Mouse (Mus musculus): Measurements from ENCODE around the gene Gm10521. TPM values are rescaled to one million over a fixed set of nuclear protein-coding genes. Genes with fewer than 3 reads are reported as not detected.
"Not testable (repeated sequence)": the region's sequence is repeated elsewhere in the genome, so short reads cannot be mapped to it uniquely, and the experiment has no call there.

The Gm10521 gene
- total RNA-seq (2021): under 1 TPM in 1 of 2 experiments, not detected in 1; 0.20 TPM
- long read RNA-seq, experiment 1: 0 reads
- long read RNA-seq, experiment 2: 0 reads

DNA sequence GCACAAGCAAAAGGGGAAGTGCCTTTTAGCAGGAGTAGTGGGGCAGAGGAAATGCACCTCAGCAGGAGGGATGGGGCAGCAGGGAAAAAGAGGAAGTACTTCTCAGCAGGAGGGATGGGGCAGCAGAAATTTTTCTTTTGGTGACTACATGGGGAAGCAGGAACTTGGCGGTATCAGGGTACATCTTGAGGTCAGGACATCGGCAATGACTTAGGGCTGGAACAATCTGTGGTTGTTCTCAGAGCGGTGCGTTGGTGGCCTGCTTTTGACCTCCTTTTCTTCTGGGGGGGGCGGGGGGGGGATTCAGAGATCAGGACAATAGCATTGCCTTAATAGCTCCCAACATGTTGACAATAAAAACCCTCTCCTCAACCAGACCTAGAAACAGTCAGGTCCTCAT, at the start of gene Gm10521:
Gm10521 (plus strand) TSS at position 301 of the 400 bp plus-strand sequence.
- DNase-seq: not testable (repeated sequence)

DNA sequence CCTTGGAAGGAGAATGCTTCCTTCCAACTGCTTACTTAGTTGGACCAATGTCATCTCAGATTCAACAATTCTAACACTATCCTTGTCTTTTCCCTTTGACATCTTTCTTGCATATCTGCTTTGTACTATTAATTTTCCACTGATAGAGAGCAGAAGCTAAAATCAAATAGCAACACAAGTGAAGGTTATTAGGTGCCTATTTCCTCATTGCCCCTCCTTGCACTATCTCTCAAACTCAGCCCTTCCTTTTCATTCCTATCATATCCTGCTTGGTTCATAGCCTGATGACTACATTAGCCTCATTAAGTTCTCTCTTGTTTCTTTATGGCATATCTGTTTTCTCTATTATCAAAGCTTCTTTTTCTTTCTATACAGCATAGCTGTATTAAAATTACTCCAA, 47.3 kb upstream of the Gm10521 start:
- no peak for DNase-seq

DNA sequence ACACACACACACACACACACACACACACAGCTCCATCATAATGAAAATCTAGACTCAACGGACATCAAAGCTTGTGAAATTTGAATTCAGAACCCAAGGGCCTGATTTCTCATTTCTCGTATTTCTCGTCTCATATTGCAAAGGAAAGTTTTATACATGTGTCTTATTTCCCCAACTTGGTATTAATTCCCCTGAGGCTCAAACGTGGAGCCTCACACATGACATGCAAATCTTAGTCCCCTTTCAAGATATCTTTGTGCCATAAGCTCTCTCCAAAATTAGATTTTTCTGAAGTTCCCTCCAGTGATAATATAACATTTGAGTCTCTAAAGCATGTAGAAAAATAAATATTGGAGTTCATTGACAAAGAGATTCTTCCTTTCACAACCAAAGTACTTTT, 46.7 kb upstream of the Gm10521 start:
- DNase-seq: no peak

DNA sequence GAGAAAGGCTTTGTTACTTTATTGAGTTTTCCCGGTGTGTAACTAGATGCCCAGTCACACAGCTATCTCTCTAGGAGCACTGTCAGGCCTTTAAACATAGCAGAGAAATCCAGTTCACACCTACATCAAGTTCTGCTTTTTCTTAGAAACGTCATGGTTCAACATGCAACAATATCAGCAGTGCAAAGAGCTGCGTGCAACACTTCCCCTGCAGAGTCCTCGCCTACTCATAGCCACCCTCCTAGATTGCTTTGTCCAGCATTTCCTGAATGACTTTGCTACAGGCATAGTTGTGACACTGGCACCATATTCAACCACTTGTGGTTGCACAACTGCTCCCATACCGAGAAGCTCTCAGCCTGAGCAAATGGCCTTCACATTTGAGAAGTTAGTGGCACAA, 46.0 kb upstream of the Gm10521 start:
- DNase-seq: no peak

DNA sequence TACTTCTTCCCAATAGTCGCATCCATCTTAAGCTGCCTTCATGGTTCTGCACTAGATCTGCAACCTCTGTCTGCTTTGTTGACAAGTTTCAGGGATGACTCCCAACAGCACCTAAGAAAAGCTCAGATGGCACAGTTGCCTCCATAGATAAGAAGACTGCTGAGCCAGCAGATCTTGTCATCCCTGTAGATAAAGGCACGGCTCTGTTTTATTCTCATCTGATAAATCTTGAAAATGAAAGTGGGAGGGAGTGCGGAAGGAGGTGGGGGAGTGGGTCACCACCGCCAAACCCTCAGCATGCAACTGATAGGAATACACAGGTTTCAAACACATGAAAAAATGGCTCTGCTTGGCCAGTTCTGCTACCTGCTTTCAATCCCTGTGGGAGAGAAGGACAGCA, 30.0 kb upstream of the Gm10521 start:
- no peak for DNase-seq

DNA sequence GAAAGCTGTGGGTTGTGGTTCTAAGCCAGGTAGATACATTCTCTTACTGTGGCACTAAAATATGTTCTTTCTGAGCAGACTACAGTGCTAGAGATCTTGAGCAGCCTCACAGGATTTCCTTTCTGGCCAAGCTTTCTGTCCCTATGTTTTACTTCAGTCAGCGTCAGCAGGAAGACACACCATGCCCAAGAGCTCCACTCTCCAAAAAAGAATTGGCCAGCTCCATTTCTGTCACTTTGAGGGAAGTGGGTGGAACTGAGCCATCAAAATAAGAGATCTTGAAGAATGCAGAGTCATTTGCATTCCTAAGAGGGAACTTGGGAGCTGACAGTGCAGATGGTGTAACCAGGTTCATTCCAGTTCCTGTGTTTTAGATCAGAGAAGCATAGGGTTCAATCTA, 8.5 kb upstream of the Gm10521 start:
- no peak for DNase-seq

DNA sequence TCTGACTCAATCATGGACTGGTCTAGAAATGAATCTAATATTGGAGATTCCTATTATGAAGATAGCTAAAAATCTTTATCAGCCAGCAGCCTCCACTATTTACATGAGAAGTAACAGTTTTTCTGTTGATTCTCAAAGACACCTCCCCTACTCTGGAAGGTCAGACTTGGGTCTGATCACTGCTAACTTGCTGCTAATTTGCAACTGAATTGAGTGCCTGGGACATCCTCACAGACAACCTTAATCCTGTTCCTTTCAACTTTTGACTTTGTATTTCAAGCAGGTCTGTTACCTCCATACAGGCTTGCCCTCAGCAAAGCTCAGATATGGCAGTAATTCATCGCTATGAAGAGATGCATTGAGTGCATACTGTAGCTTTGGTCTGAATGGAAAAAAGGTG, 8.5 kb downstream of the Gm10521 start:
- DNase-seq: no peak

DNA sequence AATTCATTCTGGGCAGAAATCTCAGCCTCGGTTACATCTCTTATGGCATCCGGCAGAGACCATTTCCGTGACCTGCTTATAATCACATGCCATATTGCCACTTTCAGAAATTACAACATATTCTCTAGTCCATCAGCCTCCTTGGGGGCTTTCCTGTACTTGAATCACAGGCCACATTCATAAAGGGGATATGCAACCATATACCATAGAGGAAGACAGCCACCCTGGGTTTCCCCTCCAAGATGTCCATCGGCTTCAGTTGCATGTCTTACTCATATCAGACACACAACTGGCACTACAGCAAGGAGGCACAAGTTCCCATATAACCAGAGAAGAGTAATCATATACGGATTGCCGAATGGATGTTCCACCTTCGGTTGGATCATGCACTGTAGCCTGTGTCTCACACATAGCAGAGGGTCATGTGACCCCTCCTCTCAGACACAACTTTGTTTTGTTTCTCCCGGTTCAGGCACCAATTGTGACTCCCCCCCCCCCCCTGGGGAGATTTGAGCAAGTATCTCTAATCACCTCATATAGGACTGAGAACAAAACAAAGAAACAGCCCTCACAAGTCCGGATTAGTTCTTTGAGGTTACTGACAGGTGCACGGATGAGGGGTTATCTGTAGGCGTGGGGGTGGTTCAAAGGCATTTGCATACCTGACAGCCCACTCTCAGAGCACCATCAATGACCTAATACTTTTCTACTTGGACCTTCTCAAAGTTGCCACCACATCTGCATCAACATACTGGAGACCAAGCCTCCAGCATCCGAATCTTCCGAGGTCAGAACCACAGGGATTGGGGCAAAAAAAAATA, 20.4 kb downstream of the Gm10521 start:
- DNase-seq: no peak

DNA sequence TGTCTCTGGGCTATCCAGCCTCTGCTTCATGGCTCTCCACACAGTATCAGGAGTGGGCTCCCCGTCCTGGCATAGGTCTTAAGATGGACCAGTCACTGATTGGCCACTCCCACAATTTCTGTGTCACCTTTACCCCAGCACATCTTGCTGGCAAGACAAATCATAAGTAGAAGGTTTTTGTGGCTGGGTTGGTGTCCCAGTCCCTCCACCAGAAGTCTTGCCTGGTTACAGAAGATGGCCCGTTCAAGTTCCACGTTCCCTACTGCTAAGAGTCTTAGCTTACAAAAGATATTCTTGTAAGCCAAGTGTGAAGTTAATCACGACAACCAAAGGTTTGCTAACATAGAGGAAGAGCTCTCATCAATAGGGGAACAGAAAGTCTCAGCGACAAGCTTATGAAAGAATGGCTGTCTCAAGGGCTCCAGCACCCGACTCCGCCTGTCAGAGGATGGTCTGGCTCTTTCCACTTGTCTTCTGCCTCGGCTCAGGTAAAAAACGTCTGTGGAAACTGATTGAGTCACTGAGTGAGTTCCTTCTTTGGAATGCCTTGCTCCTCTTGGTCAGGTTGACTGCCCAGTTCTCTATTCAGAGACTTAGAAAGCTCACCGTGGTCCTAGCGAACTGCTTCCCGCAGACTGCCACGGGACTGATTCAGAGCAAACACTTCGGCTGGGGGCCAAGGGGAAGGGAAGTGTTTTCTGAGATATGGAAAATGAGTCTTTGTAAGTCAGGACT, 22.0 kb downstream of the Gm10521 start, which contains the start of gene Slamf6:
Slamf6 (plus strand) TSS at position 211 of the 735 bp plus-strand sequence.
- no peak for DNase-seq

DNA sequence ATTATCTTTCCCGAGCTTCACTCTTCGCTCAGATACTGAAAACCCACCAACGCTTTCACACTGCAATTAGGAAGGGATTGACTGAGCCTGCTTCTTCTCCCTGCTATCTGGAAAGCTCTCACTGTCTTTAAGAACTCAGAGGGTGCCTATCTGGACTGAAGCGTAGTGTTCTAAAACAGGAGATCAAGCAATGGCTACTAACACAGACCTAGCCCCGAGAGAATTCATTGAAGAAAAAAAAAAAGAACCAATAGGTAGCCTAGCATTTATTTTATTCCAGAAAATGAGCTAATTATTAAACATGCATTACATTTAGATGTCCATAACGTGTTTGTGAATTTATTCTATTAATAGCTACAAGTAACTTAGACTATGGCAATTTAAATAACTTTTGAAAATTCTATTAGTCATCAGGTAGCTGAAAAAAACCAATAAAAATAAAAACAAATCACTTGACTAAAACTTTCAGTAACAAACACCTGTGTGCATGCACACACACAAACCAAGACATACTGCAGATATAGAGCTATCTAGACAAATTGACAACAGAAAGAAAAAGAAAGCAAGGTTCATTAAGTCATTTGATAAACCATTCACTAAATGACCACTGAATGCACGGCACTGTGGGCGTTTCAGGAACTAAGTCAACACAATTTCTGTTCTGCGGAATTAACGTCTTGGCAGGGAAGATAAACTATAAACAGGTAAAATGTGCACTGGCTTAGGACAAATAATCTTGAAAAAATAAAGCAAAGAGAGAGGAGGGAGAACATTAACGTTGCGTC, 22.9 kb downstream of the Gm10521 start:
- DNase-seq: no peak

DNA sequence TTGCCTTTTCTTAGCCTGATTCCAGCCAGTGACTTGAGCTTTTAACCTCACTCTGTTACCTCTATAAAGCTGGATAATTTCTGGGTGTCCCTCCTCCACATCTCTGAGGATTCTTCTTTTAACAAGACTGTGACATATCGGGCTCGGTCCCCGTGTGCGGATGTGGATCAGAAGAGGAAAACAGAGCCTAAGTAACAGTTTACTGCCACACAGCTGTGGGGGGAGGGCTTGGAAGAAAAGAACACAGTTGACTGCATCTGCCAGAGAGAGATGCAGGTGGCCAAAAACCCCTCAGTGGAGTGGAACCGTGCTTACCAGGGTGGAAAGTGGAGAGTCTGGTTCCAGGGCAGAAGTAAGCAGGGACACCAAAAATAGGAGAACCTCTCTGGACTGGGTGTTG, 23.7 kb downstream of the Gm10521 start:
- no peak for DNase-seq

DNA sequence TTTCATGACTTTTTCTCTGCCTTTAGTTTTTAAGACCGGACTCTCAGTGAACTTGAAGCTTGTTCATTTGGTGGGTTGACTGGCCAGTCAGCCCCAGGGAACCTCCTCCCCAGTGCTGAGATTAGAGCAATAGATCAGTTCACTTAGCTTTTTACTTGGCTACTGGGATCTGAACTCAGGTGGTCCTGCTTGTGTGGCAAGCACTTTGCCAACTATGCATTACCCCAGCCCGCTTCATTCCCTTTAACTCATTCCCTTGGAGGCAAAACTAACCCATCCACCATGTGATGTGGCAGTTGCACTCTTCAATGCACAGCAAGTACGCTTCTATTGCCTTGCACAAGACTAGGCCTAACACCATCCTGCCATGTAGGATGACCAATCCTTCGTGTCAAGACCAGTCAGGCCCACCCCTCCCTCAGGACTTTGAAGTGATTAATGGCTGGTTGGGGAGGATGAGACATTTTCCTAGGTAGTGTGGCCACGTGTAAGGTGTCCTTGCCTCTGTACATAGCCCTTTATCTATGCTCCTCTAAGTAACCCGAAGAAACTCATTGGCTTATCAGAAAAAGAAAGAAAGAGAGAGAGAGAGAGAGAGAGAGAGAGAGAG, 24.5 kb downstream of the Gm10521 start:
- DNase-seq: no peak

DNA sequence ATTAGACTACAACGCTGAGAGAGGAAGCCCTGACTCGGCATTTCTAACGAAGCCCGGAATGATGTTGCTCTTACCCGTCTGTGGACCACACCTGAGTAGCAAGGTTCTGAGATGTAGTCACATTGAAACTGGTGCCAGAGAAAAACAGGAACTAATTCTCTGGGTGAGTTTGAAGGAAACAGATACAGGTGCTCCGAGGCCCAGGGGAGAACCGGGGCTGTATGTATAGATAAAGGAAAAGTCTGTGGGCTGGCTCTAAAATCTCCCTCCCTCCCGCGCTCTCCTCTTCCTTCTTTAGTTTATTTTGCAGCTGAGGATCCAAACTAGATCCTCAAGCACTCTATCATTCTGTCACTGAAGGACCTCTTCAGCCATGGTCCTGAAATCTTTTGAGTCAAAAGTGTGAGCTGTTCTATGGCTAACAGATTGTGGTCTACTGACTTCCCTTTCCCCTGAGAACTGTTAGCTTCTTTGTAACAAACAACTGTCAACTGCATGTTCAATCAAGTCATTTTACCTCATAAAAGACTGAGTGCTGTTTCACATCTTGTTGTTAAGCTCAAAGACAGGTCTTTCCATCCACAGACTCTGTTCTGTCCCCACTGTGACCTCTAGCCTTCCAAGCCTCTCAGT, 25.6 kb downstream of the Gm10521 start:
- no peak for DNase-seq

DNA sequence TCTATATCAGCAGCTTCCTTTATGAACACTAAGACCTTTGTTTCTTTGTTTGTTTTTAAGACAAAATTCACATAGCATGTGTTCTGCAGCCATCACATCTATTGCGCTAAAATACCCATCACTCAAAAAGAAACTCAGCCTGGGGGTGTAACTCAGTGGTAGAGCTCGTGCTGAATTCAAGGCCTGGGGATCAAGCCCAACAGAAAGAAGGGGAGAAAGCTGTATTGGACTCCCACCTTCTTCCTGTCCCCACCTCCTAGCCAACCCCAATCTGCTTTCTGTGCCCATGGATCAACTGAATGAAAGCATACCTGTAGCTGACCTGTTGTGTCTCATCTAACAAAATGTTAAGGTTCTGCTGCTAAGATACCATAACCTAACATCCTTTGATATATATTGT, 26.2 kb downstream of the Gm10521 start:
- DNase-seq: no peak

DNA sequence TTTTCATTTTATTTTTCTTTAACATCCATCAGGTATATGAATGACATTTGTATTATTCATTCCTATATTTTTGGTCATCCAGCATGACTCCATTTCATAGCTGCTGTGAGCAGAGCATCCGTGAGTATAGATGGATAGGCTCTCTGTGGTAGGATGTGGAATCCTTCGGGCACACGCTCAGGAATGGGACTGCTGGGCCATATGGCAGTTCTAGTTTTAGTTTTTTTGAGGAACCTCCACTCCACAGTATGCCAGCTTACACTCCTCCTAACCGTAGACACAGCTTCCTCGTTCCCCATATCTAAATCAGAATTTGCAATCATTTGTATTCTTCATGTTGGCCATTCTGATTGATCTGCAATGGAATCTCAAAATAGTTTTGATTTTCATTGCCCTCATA, 27.4 kb downstream of the Gm10521 start:
- no peak for DNase-seq

DNA sequence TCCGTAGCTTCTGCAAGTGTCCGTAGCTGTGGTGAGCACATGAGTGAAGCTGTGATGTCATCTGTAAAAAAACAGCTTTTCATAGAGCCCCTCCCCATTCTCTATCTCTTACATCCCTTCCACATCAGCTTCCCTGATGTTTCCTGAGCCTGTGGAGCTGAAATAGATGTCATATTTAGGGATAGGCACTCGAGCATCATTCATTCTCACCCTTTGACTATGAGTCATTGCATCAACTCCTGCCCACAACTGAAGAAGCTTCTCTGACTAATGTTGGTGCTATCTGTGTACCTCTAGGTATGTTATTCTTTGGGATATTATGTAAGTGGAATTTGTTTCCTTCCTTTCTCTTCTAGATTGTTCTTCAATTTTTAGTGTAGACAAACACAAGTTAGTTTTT, 29.4 kb downstream of the Gm10521 start:
- no peak for DNase-seq

DNA sequence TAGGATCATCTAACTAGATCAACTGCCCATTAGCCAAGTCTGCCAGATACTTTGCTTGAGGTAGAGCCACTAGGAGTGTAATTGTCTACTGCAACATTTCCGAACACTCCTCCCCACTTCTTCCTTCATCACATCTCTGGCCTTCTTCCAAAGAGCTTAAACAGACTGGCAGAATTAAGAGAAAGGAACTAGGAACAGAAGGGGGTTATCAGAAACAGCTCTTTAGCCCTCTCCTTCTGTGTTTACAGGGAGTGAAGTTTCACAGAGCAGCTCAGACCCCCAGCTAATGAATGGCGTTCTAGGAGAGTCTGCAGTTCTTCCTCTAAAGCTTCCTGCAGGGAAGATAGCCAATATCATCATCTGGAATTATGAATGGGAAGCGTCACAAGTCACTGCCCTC, 38.4 kb downstream of the Gm10521 start:
- no peak for DNase-seq

DNA sequence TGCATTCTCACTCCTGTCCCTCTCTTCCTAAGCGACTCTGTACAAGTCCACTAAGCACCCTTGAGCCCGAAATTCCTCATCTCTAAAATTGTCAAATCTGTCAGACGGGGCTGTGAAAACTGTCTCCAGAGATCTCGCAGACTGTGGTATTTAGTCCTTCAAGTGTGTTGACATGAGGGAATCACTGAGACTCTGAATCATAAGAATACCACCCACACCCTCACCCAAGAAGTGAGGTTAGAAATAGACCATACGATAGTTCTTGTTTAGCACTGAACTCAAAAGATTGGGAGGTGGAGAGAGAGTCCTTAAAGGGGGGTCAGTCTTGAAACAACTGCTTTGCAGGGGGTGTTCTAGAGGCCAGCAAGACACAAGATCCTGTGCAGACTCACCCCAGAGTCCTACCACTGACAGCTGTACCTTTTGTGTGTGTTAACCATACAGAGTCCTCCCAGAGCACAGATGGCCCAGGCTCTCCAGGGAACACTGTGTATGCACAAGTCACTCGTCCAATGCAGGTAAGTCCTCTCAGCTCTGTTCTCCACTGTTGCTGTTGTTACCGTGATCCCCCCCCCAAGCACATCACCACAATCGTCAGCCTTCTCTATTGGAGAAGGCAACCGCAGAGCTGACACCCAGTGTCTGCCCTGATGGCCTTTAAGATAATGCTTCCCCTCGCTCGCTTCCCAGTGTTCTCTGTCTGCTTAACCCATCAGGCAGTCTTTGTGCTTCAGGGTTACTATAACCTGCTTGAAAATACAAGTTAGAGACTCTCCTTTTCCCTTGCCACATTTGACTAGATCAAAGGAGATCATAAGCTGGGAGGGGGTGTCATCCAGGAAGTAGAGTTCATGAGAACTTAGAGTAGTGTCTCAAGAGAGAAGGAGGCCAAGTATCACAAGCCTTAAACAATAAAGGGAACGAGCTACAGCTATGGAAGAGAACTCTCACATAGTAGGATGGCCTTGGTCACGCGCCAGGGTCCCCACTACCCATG, 43.8 kb downstream of the Gm10521 start:
- no peak for DNase-seq

DNA sequence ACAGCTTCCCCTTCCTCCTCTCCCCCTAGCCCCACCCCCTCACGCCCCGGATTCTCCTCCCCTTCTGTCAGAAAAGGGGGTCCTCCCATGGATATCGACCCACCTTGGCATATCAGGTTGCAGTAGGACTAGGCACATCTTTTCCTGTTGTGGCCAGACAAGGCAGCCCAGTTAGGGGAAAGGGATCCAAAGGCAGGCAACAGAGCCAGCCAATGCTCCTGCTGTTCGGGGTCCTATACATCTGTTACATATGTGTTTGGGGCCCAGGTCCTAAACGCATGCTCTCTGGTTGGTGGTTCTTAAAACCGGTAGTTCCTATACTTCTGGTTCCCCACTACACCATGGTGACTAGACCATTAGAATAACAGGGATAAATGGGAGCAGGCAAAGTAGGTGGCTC, 45.2 kb downstream of the Gm10521 start:
- no peak for DNase-seq

DNA sequence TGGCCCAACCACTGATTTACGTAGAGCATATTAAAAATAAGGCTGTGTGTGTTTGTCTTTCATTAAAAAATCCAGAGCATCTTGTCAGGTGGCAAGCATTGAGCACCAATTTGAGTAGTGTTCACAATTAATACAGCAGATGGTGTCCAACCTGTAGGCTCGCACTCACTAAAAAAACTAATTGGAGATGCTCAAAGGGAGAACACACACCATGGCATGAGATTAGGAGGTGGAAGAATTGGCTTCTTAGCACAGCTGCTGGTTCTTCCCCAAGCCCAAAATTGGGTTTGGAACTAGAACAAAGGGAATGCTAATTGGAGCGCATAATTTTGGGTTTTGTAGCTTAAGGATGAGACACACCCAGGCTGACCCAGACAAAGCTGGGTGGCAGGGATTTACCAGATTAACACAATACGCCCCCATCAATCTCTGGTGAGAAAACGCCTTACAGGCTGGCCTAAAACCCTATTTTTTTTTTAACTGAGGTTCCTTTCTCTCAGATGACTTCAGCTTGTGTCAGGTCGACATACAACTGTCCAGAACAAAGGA, 51.1 kb downstream of the Gm10521 start:
- DNase-seq: no peak
